Mouse (Mus musculus) ES-E14 (cell line): ENCODE results near the gene Mysm1. TPM values are rescaled to one million over a fixed set of nuclear protein-coding genes. Genes with fewer than 3 reads are reported as not detected.

Experiments used
- DNase-seq: peaks from one replicate; pipeline ENCODE4 v3.0.0-alpha.2; 2013; ENCODE audit warnings: low read depth, low spot score
- H3K27ac ChIP-seq: 2 replicates; pipeline ENCODE4 v1.5.1; 2012; ENCODE audit warnings: low read depth, mild to moderate bottlenecking, low read length, moderate library complexity, mixed read lengths; ENCODE audit not compliant: poor library complexity, insufficient read depth, severe bottlenecking
- H3K36me3 ChIP-seq: 2 replicates; pipeline ENCODE4 v1.6.1; 2012; ENCODE audit warnings: mild to moderate bottlenecking, low read length, moderate library complexity, mixed read lengths; ENCODE audit not compliant: control insufficient read depth, poor library complexity, insufficient read depth, severe bottlenecking
- H3K4me1 ChIP-seq, 2 experiments: fragments of 150-350 bp in 1 of 2; sonication (generic) in 1 of 2; 2 replicates each; pipeline ENCODE4 v1.6.1; 2012; ENCODE audit warnings: low read length in 2 of 2, mild to moderate bottlenecking in 1 of 2, mixed read lengths in 1 of 2; ENCODE audit not compliant: control insufficient read depth in 2 of 2, insufficient read depth in 2 of 2, poor library complexity in 1 of 2
- H3K4me3 ChIP-seq, 2 experiments: fragments of 150-350 bp in 1 of 2; sonication (generic) in 1 of 2; 2 replicates each; pipeline ENCODE4 v1.5.1; 2012; ENCODE audit warnings: low read length in 2 of 2, low read depth in 1 of 2, mild to moderate bottlenecking in 1 of 2, mixed read lengths in 1 of 2; ENCODE audit not compliant: insufficient read depth in 1 of 2, poor library complexity in 1 of 2, severe bottlenecking in 1 of 2
- H3K9ac ChIP-seq: 2 replicates; pipeline ENCODE4 v1.6.1; 2012; ENCODE audit warnings: low read depth, mild to moderate bottlenecking, low read length, mixed read lengths; ENCODE audit not compliant: poor library complexity, insufficient read depth, severe bottlenecking
- H3K9me3 ChIP-seq: fragments of 150-350 bp; sonication (generic); 2 replicates; pipeline ENCODE4 v1.6.1; 2012; ENCODE audit warnings: low read depth, mild to moderate bottlenecking, low read length; ENCODE audit not compliant: control insufficient read depth, insufficient read depth
- CHD2 ChIP-seq: IDR thresholded peaks from 2 replicates; pipeline ENCODE4 v1.6.1; 2014; ENCODE audit warnings: mild to moderate bottlenecking, low read depth, low read length, inconsistent platforms
- HCFC1 ChIP-seq: IDR thresholded peaks from 2 replicates; pipeline ENCODE4 v1.6.1; 2012; ENCODE audit warnings: low read length, inconsistent platforms, borderline replicate concordance; ENCODE audit not compliant: insufficient read depth
- MAFK ChIP-seq: IDR thresholded peaks from 2 replicates; pipeline ENCODE4 v1.6.1; 2014; ENCODE audit warnings: mild to moderate bottlenecking, low read depth, low read length, inconsistent platforms; ENCODE audit not compliant: insufficient read depth
- ZC3H11A ChIP-seq: IDR thresholded peaks from 2 replicates; pipeline ENCODE4 v1.6.1; 2012; ENCODE audit warnings: low read depth, mild to moderate bottlenecking, inconsistent platforms, low read length, borderline replicate concordance
- ZNF384 ChIP-seq: IDR thresholded peaks from 2 replicates; pipeline ENCODE4 v1.6.1; 2012; ENCODE audit warnings: low read depth, low read length, inconsistent platforms
- in situ Hi-C, 2 experiments: fragments of 600-800 bp; cut with MboI; formaldehyde crosslinking; loops; one replicate each; pipeline ENCODE4 v1.15.1; 2025; ENCODE audit warnings: low sequenced_read_pairs in 2 of 2, inconsistent platforms in 1 of 2; ENCODE audit not compliant: unreplicated experiment in 2 of 2
- total RNA-seq: library from RNA; depleted of rRNA; stranded (reverse); fragments of 300-350 nt; gene quantifications from 2 replicates; pipeline ENCODE4 v1.2.3, GENCODE M21; 2012; rRNA removed

The Mysm1 gene
- total RNA-seq, 1 experiment: 36.5 TPM

DNA sequence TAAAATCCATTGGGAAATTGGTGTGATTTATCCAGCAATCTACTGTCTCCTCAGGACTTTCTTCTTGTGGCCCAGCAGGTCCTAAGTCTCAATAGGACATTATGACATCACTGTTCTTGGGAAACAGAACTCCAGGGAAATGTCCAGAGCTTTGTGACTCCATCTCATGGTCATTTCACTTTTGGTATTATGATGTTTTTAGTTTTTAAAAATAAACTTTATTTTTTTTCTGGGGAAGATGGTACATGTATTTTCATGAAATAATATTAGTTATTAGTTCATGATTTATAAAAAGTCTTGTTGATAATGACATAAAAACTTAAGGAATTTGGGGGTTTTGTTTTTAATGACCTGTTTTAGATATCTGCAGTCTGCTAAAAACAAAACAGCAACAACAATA, 50.2 kb downstream of the Mysm1 start, which contains the start of gene Eqtn:
Gene Eqtn, minus strand, starts transcription at position 101 of the 400 bp plus-strand sequence.
- Histone ChIP-seq H3K9ac (no peak within 1 kb of the TSS), H3K4me3 (no peak within 1 kb of the TSS), H3K36me3 (no peaks in the 10 kb centered on the region), H3K4me1 (no peaks in the 10 kb centered on the region), H3K27ac (no peak within 1 kb of the TSS), H3K9me3 (no peaks in the 10 kb centered on the region)
- in situ Hi-C loops: no loop called here
- no peak for DNase-seq
- no peak for TF ChIP-seq CHD2
- no peak for TF ChIP-seq MAFK
- TF ChIP-seq ZC3H11A: no peak
- TF ChIP-seq HCFC1: no peak
- TF ChIP-seq ZNF384: no peak

DNA sequence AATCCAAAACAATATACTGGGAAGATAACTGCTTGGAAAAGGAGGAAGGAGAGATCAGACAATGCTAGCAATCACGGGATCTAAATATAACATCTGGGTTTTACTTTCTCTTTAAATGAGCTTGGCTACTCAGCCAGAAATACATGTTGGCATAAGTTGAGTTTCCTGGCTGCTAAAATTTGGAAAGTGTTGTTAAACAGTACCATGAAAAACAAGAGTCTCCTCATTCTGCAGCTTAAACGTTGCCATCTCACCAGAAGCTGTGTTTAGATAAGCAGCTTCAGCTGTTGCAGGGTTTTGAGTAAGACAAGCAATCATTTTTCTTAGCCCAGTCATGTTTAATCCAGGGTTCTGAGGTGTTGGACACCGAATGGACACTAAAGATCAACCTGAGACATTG, 77.1 kb downstream of the Mysm1 start:
- no peak for DNase-seq
- Histone ChIP-seq H3K4me1 (no peaks in the 10 kb centered on the region), H3K36me3 (no peaks in the 10 kb centered on the region), H3K9ac (no peak overlapping the region), H3K4me3 (no peak overlapping the region), H3K9me3 (no peaks in the 10 kb centered on the region), H3K27ac (no peak overlapping the region)
- in situ Hi-C loops: loop anchor here in 1 of 2 experiments (25.0 kb wide), 1 partner anchor 214 kb away; no protein-coding TSS in a partner anchor
- TF ChIP-seq ZC3H11A (no peak), ZNF384 (no peak), CHD2 (no peak), HCFC1 (no peak), MAFK (no peak)

DNA sequence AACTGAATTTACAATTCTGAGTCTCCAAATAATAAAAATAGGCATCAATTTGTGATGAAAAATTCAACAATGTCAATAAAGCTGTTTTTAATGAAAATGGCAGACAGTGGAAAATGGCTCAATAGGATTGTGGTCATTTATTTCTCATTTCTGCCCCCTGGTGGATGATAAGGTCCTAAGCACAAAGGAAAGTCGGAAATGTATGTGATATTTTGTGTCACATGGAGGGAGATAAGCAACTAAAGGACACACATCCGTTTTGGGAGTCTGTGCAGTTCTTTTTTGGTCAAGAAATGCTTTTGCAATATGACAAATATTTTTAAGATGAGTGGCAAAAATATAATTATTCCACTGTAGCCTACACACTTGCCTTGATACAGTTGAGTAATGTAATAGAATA, 78.2 kb downstream of the Mysm1 start:
- DNase-seq: peak; percentile 38
- in situ Hi-C loops: loop anchor here in 1 of 2 experiments (25.0 kb wide), 1 partner anchor 213 kb away; no protein-coding TSS in a partner anchor
- Histone ChIP-seq H3K36me3 (no peaks in the 10 kb centered on the region), H3K4me1 (no peaks in the 10 kb centered on the region), H3K9me3 (no peaks in the 10 kb centered on the region), H3K27ac (no peak overlapping the region), H3K4me3 (no peak overlapping the region), H3K9ac (no peak overlapping the region)
- no peak for TF ChIP-seq CHD2
- TF ChIP-seq ZC3H11A: peak; percentile 83

Other genes starting within 250 kb of the Mysm1 start
- gene Tek, start 239.8 kb downstream of the Mysm1 start, total RNA-seq: 9.4 and 15.2 TPM in 2 replicates
- gene Eqtn, start 50.3 kb downstream of the Mysm1 start, total RNA-seq: 0.21 and 0.36 TPM in 2 replicates
- gene Jun, start 73.1 kb upstream of the Mysm1 start, total RNA-seq: 9.5 and 16.6 TPM in 2 replicates